8 mouse cellular contexts compared by ENCODE assay signal in the genomic region with DNA sequence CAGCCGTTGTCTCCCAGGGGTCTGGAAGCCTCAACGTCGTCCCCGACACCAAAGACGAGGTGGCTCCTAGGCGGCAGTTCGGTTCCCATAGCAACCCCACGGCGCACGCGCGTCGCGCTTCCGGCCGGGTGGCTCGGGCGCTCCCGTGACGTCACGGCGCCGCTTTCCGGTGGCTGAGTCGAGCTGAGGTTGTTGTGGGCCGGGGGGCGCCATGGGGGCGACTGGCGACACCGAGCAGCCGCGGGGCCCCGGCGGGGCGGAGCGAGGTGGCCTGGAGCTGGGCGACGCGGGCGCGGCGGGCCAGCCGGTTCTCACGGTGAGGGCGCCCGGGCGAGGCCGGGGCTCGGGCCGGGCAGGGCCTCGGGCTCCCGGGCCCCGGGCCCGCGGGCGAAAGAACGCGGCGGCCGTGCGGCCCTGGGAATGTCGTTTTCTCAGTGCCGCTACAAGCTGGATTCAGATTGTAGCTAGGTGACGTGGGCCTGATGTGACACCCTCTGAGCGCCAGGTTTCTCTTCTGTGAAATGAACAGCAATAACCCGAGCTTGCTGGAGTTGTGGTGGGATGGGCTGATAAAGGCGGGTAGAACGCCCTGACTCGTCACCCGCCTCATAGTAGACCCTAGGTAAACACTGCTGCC. TPM values are rescaled to one million over a fixed set of nuclear protein-coding genes. Genes with fewer than 3 reads are reported as not detected.
DNase-seq lines count a peak whose midpoint lies in the region; ATAC-seq lines count a peak whose summit lies in the region.

A gene (minus strand): TSS at position 89 of the 637 bp plus-strand sequence.
A gene (plus strand): TSS at position 141 of the 637 bp plus-strand sequence.

- H3K4me1 ChIP-seq in hindbrain, embryonic 15.5 days (replicated peaks) = peaks cover 26% of the 10 kb centered on the region

- H3K4me2 ChIP-seq in hindbrain, embryonic 15.5 days = peak within 1 kb of the TSS; percentile 88

- WGBS in hindbrain, embryonic 15.5 days = under 1% methylated on average over 70 of the region's 70 CpGs

- H3K27me3 ChIP-seq in hindbrain, embryonic 15.5 days = no peaks in the 10 kb centered on the region

- peak; percentile 93 for ATAC-seq in hindbrain, embryonic 15.5 days (ENCODE audit: low FRiP score, low read depth)

- H3K36me3 ChIP-seq in hindbrain, embryonic 15.5 days = peaks cover 19% of the 10 kb centered on the region

- H3K9me3 ChIP-seq in hindbrain, embryonic 15.5 days = no peaks in the 10 kb centered on the region

- peak; percentile 83 for DNase-seq in WW6 (ENCODE audit: low read depth, low spot score)
- peak; percentile 91 to 92 for DNase-seq in cerebellum, postnatal 36 days
- peak; percentile 91 for DNase-seq in gastrocnemius, adult 18-20 months (ENCODE audit: low spot score)
- peak; percentile 87 for DNase-seq in left cerebral cortex, adult 11 months (ENCODE audit: low spot score)
- peak; percentile 95 for DNase-seq in lung, postnatal 36 days
- DNase-seq in retina, embryonic 14.5 days (ENCODE audit: low spot score) = peak; percentile 95
- peak; percentile 96 for DNase-seq in thymus, postnatal 36 days

- H3K4me3 ChIP-seq in hindbrain, embryonic 15.5 days = peak within 1 kb of the TSS; percentile 99

- H3K27ac ChIP-seq in hindbrain, embryonic 15.5 days (replicated peaks) = peak within 1 kb of the TSS; percentile 86

- peak within 1 kb of the TSS; percentile 97 for H3K9ac ChIP-seq in hindbrain, embryonic 15.5 days

RNA-seq across cellular contexts. Expression of the first gene that starts in this region (rescaled TPM):
- total RNA-seq in gastrocnemius, adult 18-20 months (2021) = not detected
- 1.6 and 1.7 TPM in 2 replicates for polyA plus RNA-seq in hindbrain, embryonic 15.5 days (2015; fragmentation: Nextera tagmentation; extraction: Ambion mirVana)

RNA-seq across cellular contexts. Expression of the second gene that starts in this region (rescaled TPM):
- 10 to 100 TPM; 15.7 to 20.7 TPM for total RNA-seq in gastrocnemius, adult 18-20 months (2021)
- polyA plus RNA-seq in hindbrain, embryonic 15.5 days (2015; fragmentation: Nextera tagmentation; extraction: Ambion mirVana) = 54.6 and 57.6 TPM in 2 replicates

Comparison
In these comparisons a context has a peak if more than half of its experiments do, and no peak if none do; other contexts are left out.
1. Peak in every context shown above with its lines: DNase-seq, ATAC-seq, H3K4me3 ChIP-seq and H3K27ac ChIP-seq.